Mouse (Mus musculus): ENCODE data around the gene Ifngr1. TPM values are rescaled to one million over a fixed set of nuclear protein-coding genes. Genes with fewer than 3 reads are reported as not detected.

Ifngr1 gene
- polyA plus RNA-seq, 1 experiment, result 44.0 TPM

DNA sequence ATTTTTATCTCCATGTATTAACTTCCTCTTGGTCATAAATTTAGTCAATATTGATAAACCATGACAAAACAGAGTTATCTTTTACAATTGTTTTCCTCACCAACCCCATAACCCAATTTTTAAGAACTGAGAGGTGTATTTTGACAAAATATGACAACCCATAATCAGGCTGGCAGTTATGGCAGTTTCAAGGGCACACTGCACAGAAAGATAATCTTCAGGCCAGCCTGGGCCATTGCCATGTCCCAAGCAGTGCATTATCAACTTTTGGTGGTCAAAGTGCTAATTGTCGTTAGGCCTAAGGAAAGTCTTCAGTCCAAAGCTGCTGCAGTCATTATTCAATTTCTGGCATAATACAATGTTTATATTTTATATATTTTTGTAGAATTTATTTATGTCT is 6.9 kb upstream of the Ifngr1 start:
- Histone ChIP-seq H3K27ac (ENCODE audit: insufficient read depth, low read length) (no peak overlapping the region), H3K4me3 (ENCODE audit: insufficient read depth, low read length) (no peak overlapping the region), H3K4me1 (ENCODE audit: control insufficient read depth, insufficient read depth, low read length) (no peaks in the 10 kb centered on the region)
- no peak for TF ChIP-seq POLR2A (IDR thresholded peaks at IDR 0.05; ENCODE audit: low read depth, low read length)
- TF ChIP-seq CTCF (IDR thresholded peaks at IDR 0.05; ENCODE audit: borderline replicate concordance, insufficient read depth, low read length), result no peak

DNA sequence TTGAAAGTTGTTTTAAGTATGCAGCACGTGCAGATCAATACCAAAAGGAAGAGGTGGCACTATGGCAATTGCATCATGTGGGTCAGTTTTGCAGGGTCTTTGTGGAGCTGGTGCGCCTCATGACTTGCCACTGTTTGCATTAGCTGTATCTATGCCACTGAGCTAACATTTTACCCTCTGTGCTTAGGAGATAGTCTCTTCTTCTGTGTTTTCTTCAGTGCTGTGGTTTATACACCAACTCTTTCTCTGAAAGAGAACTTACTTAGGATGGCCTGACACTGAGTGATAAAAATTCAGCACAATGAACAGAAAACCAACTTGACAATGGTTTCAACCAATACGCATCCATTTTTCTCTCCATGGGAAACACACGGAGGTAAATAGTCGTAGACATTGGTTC is 5.9 kb upstream of the Ifngr1 start:
- Histone ChIP-seq H3K27ac (ENCODE audit: insufficient read depth, low read length) (no peak overlapping the region), H3K4me3 (ENCODE audit: insufficient read depth, low read length) (no peak overlapping the region), H3K4me1 (ENCODE audit: control insufficient read depth, insufficient read depth, low read length) (no peaks in the 10 kb centered on the region)
- TF ChIP-seq CTCF (IDR thresholded peaks at IDR 0.05; ENCODE audit: borderline replicate concordance, insufficient read depth, low read length), result no peak
- no peak for TF ChIP-seq POLR2A (IDR thresholded peaks at IDR 0.05; ENCODE audit: low read depth, low read length)

DNA sequence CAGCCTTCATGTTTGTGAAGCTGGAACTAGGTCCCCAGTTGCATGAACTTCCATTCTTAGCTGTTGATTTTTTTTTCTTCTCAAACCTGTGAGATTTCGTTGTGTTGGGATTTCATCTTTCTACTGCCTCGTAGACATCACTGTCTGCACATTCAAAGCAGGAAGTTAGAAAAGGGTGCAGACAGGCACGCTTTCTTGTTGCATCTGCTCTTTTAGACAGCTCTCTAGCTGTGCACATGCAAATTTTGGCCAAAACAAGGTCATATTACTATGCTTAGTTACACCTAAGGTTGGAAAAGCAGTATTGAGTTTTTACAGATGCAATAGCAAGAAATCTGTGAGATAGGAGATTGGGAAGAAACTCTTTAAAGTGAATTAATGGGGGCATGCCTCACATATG is 4.5 kb upstream of the Ifngr1 start:
- no peak overlapping the region for H3K4me3 ChIP-seq (ENCODE audit: insufficient read depth, low read length)
- no peak for TF ChIP-seq CTCF (IDR thresholded peaks at IDR 0.05; ENCODE audit: borderline replicate concordance, insufficient read depth, low read length)
- TF ChIP-seq POLR2A (IDR thresholded peaks at IDR 0.05; ENCODE audit: low read depth, low read length), result no peak
- no peak overlapping the region for H3K27ac ChIP-seq (ENCODE audit: insufficient read depth, low read length)
- peaks cover 2% of the 10 kb centered on the region; the same call in 1 of the 2 replicates for H3K4me1 ChIP-seq (ENCODE audit: control insufficient read depth, insufficient read depth, low read length)

DNA sequence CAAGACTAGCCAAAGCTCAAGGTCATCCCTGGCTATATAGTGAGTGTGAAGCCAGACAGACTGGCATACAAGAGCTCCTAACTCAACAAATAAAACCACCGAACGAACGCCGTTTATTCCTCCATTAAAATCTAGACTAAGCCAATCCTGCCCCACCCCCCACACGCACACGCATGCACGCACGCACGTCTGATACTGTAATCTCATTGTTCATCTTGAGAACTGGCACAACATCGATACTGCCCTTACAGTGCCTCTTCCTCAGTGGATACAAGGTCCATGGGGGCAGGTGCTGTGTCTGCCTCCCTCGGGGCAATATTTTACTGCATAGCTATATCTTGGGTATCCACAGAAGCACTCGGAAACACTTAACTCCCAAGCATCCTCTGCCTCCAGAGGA is 2.1 kb upstream of the Ifngr1 start:
- TF ChIP-seq CTCF (IDR thresholded peaks at IDR 0.05; ENCODE audit: borderline replicate concordance, insufficient read depth, low read length) (no peak), POLR2A (IDR thresholded peaks at IDR 0.05; ENCODE audit: low read depth, low read length) (no peak)
- Histone ChIP-seq H3K4me1 (ENCODE audit: control insufficient read depth, insufficient read depth, low read length) (peaks cover 8% of the 10 kb centered on the region), H3K4me3 (ENCODE audit: insufficient read depth, low read length) (no peak overlapping the region), H3K27ac (ENCODE audit: insufficient read depth, low read length) (no peak overlapping the region)

DNA sequence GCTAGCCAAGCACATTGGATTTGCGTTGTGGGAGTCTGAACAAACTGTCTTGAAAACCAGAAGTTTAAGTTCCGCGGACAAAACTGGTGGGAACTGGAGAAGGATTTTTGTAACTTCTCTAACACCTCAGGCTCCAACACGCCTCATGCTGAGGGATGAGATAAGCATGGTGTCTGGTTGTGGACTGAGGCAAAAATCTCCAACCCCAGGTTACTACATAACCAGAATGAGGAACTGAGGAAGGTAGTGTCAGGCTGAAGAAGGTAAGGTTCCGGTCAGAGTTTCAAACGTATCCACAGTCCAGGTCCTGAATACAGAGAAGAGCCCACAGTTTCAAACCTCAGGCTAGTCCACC is 486 bp upstream of the Ifngr1 start:
- H3K4me3 ChIP-seq (ENCODE audit: insufficient read depth, low read length), result no peak overlapping the region; the same call in 1 of the 2 replicates
- peak overlapping the region; percentile 28; the same call in 1 of the 2 replicates for H3K27ac ChIP-seq (ENCODE audit: insufficient read depth, low read length)
- H3K4me1 ChIP-seq (ENCODE audit: control insufficient read depth, insufficient read depth, low read length), result peaks cover 8% of the 10 kb centered on the region
- TF ChIP-seq CTCF (IDR thresholded peaks at IDR 0.05; ENCODE audit: borderline replicate concordance, insufficient read depth, low read length) (no peak), POLR2A (IDR thresholded peaks at IDR 0.05; ENCODE audit: low read depth, low read length) (no peak)

DNA sequence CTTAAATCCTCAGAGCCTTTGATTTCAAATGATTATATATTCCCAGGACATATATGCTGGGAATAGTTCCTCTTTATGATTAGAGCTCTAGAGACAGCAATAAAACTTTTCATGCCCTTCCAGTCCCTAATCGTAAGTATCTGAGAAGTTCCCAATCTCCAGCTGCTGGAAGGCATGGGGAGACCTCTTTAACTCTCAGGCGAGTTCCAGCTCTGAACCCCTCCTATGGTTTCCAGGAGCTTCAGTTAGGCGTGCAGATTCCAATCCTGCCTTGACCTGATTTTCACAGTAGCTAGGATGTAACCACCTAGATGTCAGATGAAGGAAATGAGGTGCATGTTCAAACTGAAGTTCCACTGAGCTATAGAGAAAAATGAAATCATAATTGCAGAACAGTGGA is 807 bp downstream of the Ifngr1 start:
- H3K4me3 ChIP-seq (ENCODE audit: insufficient read depth, low read length), result peak overlapping the region; percentile 80
- TF ChIP-seq POLR2A (IDR thresholded peaks at IDR 0.05; ENCODE audit: low read depth, low read length) (no peak), CTCF (IDR thresholded peaks at IDR 0.05; ENCODE audit: borderline replicate concordance, insufficient read depth, low read length) (no peak)
- H3K27ac ChIP-seq (ENCODE audit: insufficient read depth, low read length), result no peak overlapping the region
- peaks cover 8% of the 10 kb centered on the region for H3K4me1 ChIP-seq (ENCODE audit: control insufficient read depth, insufficient read depth, low read length)

DNA sequence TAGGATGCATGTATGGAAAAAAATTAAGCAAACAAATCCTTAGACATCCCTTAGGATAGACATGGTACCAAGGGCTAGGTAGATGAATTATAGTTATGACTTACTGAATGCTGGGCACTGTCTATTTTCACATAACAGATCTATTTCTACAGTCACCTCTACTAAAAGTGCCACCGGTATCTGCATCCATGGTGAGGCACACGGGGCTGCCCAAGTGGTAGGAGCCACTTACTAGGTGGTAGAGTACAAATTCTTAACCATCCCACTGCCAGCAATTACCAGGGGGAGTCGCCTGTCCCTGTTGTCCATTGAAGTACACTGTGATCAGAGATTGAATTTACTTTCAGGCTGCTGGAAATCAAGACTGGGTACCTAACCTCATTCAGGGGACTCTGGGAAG is 1.5 kb downstream of the Ifngr1 start:
- Histone ChIP-seq H3K27ac (ENCODE audit: insufficient read depth, low read length) (no peak overlapping the region), H3K4me1 (ENCODE audit: control insufficient read depth, insufficient read depth, low read length) (peaks cover 8% of the 10 kb centered on the region), H3K4me3 (ENCODE audit: insufficient read depth, low read length) (no peak overlapping the region)
- TF ChIP-seq POLR2A (IDR thresholded peaks at IDR 0.05; ENCODE audit: low read depth, low read length) (no peak), CTCF (IDR thresholded peaks at IDR 0.05; ENCODE audit: borderline replicate concordance, insufficient read depth, low read length) (no peak)

DNA sequence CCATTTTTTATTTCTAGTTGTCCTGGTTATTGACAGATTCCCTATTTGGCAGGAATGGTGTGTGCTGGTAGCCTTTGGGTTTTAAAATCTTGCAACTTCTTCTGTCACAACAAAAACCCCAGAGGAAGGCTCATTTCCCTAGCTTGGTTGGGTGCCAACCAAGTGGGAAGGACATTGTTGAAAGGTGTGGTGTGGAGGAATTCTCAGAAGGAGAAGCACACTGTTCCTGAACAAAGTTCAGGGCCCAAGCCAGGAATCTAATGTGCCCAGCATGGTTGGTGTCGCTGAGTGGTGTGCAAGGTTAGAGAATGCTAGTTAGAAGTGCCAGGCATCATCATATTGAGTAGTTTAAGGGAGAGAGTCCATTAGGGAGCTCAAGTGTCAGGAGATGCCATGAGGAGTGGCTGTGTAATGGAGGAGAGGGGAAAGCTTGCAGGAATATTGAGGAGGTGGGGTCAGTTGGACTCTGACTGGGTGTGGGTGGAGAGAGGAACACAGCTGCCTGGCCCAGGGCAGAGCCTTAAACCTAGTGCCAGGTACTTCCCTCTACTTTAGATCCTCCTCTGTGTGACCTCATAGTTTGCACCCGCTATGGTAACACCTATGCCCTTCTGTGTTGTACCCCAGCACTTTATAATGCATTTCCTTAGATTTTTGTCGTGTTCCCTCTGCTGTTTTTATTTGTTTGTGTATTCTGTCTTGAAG is 2.6 kb downstream of the Ifngr1 start:
- TF ChIP-seq POLR2A (IDR thresholded peaks at IDR 0.05; ENCODE audit: low read depth, low read length) (no peak), CTCF (IDR thresholded peaks at IDR 0.05; ENCODE audit: borderline replicate concordance, insufficient read depth, low read length) (no peak)
- Histone ChIP-seq H3K4me3 (ENCODE audit: insufficient read depth, low read length) (no peak overlapping the region), H3K4me1 (ENCODE audit: control insufficient read depth, insufficient read depth, low read length) (peaks cover 8% of the 10 kb centered on the region)

DNA sequence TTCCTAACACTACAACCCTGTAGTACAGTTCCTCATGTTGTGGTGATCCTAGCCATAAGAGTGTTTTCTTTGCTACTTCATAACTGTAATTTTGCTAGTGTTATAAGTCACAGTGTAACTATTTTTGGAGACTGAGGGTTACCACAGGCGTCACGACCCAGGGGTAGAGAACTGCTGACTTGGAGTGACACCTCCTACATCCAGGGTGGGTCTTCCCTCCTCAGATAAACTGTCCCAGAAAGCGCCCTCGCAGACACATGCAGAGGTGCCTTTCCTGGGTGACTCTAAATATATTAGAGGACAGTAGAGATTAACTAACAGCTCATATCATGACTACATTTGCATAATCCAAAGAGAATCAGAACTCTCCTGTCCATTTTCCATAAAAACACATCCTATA is 5.1 kb downstream of the Ifngr1 start:
- Histone ChIP-seq H3K4me1 (ENCODE audit: control insufficient read depth, insufficient read depth, low read length) (peaks cover 7% of the 10 kb centered on the region), H3K27ac (ENCODE audit: insufficient read depth, low read length) (no peak overlapping the region), H3K4me3 (ENCODE audit: insufficient read depth, low read length) (no peak overlapping the region)
- TF ChIP-seq CTCF (IDR thresholded peaks at IDR 0.05; ENCODE audit: borderline replicate concordance, insufficient read depth, low read length) (no peak), POLR2A (IDR thresholded peaks at IDR 0.05; ENCODE audit: low read depth, low read length) (no peak)

More for the DNA sequence above, 2.6 kb downstream of the Ifngr1 start:
- no peak overlapping the region for H3K27ac ChIP-seq (ENCODE audit: insufficient read depth, low read length)

DNA sequence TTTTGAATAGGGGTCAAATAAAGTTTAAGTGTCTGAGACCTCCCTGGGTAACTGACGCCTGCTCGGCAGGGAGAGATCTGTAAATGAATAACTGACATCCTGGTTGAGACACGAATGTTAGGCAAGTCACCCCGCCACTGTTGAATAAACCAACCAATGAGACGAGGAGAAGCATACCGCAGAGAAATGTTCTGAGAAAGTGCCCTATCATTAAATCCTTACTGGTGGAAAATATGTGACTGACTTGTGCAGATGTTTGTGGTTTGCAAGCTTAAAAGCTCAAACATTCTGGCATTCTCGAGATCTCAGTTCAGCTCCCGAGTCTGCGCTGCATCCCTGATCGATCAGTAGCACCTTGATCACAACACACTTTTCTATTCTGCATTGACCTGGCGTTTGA is 6.3 kb downstream of the Ifngr1 start:
- peaks cover 7% of the 10 kb centered on the region for H3K4me1 ChIP-seq (ENCODE audit: control insufficient read depth, insufficient read depth, low read length)
- TF ChIP-seq CTCF (IDR thresholded peaks at IDR 0.05; ENCODE audit: borderline replicate concordance, insufficient read depth, low read length), result no peak
- TF ChIP-seq POLR2A (IDR thresholded peaks at IDR 0.05; ENCODE audit: low read depth, low read length), result no peak
- no peak overlapping the region for H3K27ac ChIP-seq (ENCODE audit: insufficient read depth, low read length)
- H3K4me3 ChIP-seq (ENCODE audit: insufficient read depth, low read length), result no peak overlapping the region
